ENCODE assay signal across 7 mouse cellular contexts in the genomic region with DNA sequence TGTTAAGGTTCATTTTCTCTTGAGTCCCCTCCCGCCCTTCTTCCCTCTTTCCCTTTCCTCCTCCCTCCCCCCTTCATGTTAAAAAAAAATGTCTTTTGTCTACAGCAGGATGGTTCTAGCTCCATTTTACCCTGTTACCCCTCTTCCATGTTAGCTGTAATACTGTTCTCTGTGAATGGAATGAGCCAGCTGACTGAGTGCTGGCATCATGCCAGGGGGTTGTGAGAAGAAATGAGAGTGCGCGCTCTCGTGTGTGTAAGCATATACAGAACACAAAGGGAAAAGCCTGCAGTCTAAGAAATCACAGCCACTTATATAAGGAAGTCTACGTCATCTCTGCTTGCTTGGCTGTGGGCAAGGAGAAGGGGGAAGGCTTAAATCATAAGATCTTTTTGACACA. TPM values are rescaled to one million over a fixed set of nuclear protein-coding genes. Genes with fewer than 3 reads are reported as not detected.
DNase-seq lines count a peak whose midpoint lies in the region; ATAC-seq lines count a peak whose summit lies in the region.

No protein-coding gene starts in this region.

- H3K4me3 ChIP-seq in intestine, embryonic 16.5 days (ENCODE audit: low read length), result no peak overlapping the region
- H3K4me3 ChIP-seq in midbrain, embryonic 12.5 days, result no peak overlapping the region

- H3K36me3 ChIP-seq in intestine, embryonic 16.5 days (ENCODE audit: control insufficient read depth, insufficient read depth, low read length), result no peaks in the 10 kb centered on the region
- no peaks in the 10 kb centered on the region for H3K36me3 ChIP-seq in midbrain, embryonic 12.5 days

- no peaks in the 10 kb centered on the region for H3K27me3 ChIP-seq in intestine, embryonic 16.5 days (replicated peaks; ENCODE audit: control insufficient read depth, insufficient read depth, low read length)
- no peaks in the 10 kb centered on the region for H3K27me3 ChIP-seq in midbrain, embryonic 12.5 days

- peaks cover 15% of the 10 kb centered on the region for H3K4me1 ChIP-seq in intestine, embryonic 16.5 days (ENCODE audit: control insufficient read depth, insufficient read depth, low read length)
- peaks cover 23% of the 10 kb centered on the region for H3K4me1 ChIP-seq in midbrain, embryonic 12.5 days

- H3K4me2 ChIP-seq in intestine, embryonic 16.5 days (ENCODE audit: low read depth, low read length), result no peak overlapping the region
- H3K4me2 ChIP-seq in midbrain, embryonic 12.5 days (replicated peaks), result no peak overlapping the region

- no peaks in the 10 kb centered on the region for H3K9me3 ChIP-seq in intestine, embryonic 16.5 days (ENCODE audit: control insufficient read depth, low read length)
- H3K9me3 ChIP-seq in midbrain, embryonic 12.5 days, result no peaks in the 10 kb centered on the region

- ATAC-seq in intestine, embryonic 16.5 days, result peak; percentile 74
- peak; percentile 85 for ATAC-seq in midbrain, embryonic 12.5 days (ENCODE audit: low FRiP score, low read depth)

- peak overlapping the region; percentile 48; the same call in 1 of the 2 replicates for H3K27ac ChIP-seq in intestine, embryonic 16.5 days (ENCODE audit: low read length)
- H3K27ac ChIP-seq in midbrain, embryonic 12.5 days (replicated peaks), result peak overlapping the region; percentile 68

- 21% methylated on average over 5 of the region's 5 CpGs for WGBS in intestine, embryonic 16.5 days
- WGBS in midbrain, embryonic 12.5 days, result 44% methylated on average over 5 of the region's 5 CpGs

- H3K9ac ChIP-seq in intestine, embryonic 16.5 days (ENCODE audit: low read depth, low read length), result no peak overlapping the region
- no peak overlapping the region for H3K9ac ChIP-seq in midbrain, embryonic 12.5 days (replicated peaks)

- DNase-seq in adrenal gland, postnatal 14 days, result peak; percentile 78
- peak; percentile 55 to 77 for DNase-seq in cerebellum, postnatal 4 days (ENCODE audit: low spot score in 2 of 2)
- peak; percentile 9 for DNase-seq in gastrocnemius, postnatal 25 days
- peak; percentile 31 to 52 for DNase-seq in left cerebral cortex, adult 8-10 months (ENCODE audit: low spot score in 2 of 2)
- peak; percentile 12 to 41 for DNase-seq in spleen, adult 18-20 months

RNA-seq across cellular contexts. Expression of gene Gatad2b, which starts 30.1 kb away (rescaled TPM):
- 66.4 and 76.6 TPM in 2 replicates for total RNA-seq in adrenal gland, postnatal 14 days (2021)
- 10 to 100 TPM; 37.2 to 40.0 TPM for total RNA-seq in gastrocnemius, postnatal 25 days (2021)
- 6.4 and 8.9 TPM in 2 replicates for polyA plus RNA-seq in intestine, embryonic 16.5 days (2015; fragmentation: Nextera tagmentation; extraction: Ambion mirVana)
- total RNA-seq in left cerebral cortex, adult 8-10 months (2022), result 10 to 100 TPM; 90.4 to 99.8 (median 96.4) TPM
- 15.5 and 15.9 TPM in 2 replicates for polyA plus RNA-seq in midbrain, embryonic 12.5 days (2016; fragmentation: Nextera tagmentation; extraction: Ambion mirVana)

RNA-seq across cellular contexts. Expression of gene Dennd4b, which starts 58.1 kb away (rescaled TPM):
- 6.9 and 12.3 TPM in 2 replicates for total RNA-seq in adrenal gland, postnatal 14 days (2021)
- 10 to 100 TPM; 71.3 to 76.9 TPM for total RNA-seq in gastrocnemius, postnatal 25 days (2021)
- polyA plus RNA-seq in intestine, embryonic 16.5 days (2015; fragmentation: Nextera tagmentation; extraction: Ambion mirVana), result 2.3 and 2.4 TPM in 2 replicates
- 10 to 100 TPM; 35.2 to 38.6 (median 37.1) TPM for total RNA-seq in left cerebral cortex, adult 8-10 months (2022)
- polyA plus RNA-seq in midbrain, embryonic 12.5 days (2016; fragmentation: Nextera tagmentation; extraction: Ambion mirVana), result 6.6 and 6.9 TPM in 2 replicates

Comparison
In these comparisons a context has a peak if more than half of its experiments do, and no peak if none do; other contexts are left out.
1. DNase-seq: peak in every context shown above with its lines; median percentile 78 in adrenal gland, postnatal 14 days; 66 in cerebellum, postnatal 4 days; 42 in left cerebral cortex, adult 8-10 months; 26 in spleen, adult 18-20 months; 9 in gastrocnemius, postnatal 25 days.